Mouse (Mus musculus): Measurements from ENCODE around the gene Jam3.

- TF ChIP-seq CTCF (IDR thresholded peaks at IDR 0.05; ENCODE audit: insufficient read depth, low read length) (no peak), POLR2A (IDR thresholded peaks at IDR 0.05; ENCODE audit: borderline replicate concordance, extremely low read depth, low read depth, low read length) (no peak)
Observed at GRCm38 (mm10) chr9:27111756-27112155, 43.5 kb downstream of the Jam3 start.

Data from lung, adult 2 months (tissue).